Mouse (Mus musculus) spleen, postnatal 10 days (tissue): ENCODE measurements at regions not wholly inside any gene's neighbourhood (a gene's known extent, or its start where the extent isn't known, plus 50 kb on each side); places are given as distances from the start of the nearest gene placed in this dataset.
"Not testable (repeated sequence)": the region's sequence is repeated elsewhere in the genome, so short reads cannot be mapped to it uniquely, and the experiment has no call there.

Experiments
- DNase-seq, 2 experiments: peaks; one replicate each; pipeline ENCODE4 v3.0.0; 2021 to 2022; ENCODE audit warnings: low spot score in 2 of 2

DNA sequence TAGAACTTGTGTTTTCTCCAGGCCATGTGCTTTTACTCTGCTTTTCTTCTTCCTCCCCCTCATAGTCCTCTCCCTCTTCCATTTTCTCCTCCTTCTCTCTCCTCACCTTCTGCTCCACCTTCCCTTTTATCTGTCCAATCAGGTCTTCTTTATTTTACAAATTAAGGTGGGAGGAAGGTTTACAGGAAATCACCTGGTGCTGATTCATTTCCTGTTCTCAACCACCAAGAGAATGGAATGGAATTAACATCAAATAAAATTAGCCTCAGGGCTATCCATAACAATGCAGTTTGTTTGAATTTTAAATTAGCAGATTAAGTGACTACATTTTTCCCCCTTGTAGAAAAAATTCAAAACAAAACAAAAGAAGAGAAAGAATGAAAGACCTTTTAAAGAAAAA lies 414.3 kb upstream of the Slc39a10 start:
- no peak for DNase-seq

DNA sequence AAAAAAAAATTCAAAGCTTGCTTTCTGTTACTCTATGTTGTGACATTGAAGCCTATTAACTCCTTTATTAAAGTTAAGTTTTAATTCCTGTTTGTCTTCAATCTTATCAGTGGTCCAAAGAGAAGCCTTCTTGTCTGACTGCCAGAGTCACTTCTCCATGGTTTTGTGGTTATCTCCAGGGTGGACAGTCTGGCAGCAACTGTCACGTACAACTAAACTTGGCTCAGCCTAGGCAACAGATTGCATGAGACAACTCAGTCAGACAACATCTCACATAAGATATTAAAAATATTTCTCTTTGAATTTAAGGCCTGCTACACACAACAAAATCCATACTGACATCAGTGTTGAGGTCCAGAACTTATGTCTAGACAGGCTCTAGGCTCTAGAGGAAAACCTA lies 406.7 kb upstream of the Slc39a10 start:
- no peak for DNase-seq

DNA sequence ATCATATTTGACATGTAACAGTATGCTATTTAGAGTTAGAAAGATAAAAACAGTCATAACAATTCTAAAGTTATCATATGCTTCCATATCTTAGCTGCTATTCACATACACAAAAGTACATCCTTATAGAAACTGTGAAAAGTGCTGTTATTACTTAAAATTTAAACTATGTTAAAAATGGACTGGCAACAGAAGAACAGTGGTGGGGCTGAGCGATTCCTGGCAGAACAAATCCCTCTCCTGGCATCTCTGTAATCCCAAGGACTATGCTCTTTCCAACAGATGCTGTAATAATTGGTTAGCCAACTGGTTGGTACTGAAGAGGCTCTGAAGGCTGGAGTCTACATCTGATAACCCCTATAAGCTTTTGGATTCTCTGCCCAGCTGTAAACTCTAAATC lies 393.0 kb upstream of the Slc39a10 start:
- DNase-seq: no peak

GRCm38 (mm10) chr1:47278321-47279020 lies 385.8 kb upstream of the Slc39a10 start:
- DNase-seq: no peak

- no peak for DNase-seq
These were observed 385.2 kb upstream of the Slc39a10 start for GRCm38 (mm10) chr1:47277839-47278238.

DNA sequence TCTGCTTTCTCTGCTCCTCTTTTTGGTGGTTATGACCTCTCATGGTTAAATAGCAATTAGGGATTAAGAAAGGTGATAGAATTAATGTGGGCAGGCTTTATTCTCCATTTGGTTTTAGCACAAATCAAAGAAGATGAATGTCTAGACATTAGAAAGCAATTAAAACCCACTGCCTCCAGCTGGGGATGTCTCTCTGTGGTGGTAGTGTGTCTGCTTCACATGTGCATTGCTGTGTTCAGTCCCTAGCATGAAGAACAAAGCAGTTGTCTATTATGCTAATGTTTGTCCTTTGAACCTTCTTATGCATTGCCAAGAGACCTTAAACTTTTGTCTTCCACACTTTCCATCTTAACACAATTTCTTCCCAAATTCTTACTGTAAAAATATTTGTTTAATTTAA lies 379.5 kb upstream of the Slc39a10 start:
- DNase-seq: no peak

DNA sequence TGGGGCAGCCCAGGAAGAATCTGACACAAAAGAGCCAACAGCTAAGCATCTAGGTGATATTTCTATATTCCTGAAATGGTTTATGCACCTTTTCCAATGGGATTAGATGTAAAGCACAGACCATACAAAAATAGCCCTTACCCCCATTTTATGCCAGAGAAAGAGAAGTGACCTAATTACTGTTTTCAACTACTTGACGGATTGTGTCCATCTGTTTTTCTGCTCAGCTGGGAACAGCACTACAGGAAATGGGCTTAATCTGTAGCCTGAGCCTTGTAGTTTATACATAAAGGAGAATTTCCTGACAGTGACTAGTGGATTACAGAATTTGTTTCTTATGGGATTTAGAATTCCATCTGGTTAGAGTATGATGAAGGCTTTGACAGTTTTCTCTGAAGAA lies 371.0 kb upstream of the Slc39a10 start:
- no peak for DNase-seq

DNA sequence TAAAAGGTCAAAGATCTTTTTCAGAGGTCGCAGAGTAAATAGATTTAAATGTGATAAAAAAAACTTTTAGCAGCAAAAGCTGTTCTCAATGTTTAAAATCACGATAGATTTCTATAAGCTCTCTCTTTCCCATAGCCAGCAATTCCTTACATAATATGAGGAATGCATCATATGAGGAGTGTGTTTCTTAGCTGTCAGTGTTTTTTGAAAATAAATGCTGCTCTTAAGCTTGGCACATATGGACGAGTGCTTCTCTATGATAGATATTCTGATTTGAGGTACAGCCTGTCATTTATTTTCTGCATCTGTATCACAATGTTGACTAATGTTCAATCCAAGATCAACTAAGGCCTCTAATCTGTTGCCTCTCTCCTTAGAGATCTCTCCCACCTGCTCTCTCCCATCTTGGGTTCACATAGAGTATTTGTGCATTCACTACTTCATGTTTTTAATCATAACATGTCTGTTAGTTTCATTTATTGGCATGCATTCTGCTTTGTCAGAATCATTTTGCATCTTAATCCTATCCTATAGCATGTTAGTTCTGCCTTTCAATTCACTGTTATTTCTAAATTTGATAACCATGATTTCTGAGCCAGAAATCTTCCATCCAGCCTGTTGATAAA lies 369.0 kb upstream of the Slc39a10 start:
- DNase-seq: no peak

- not testable (repeated sequence) for DNase-seq
These were observed 358.1 kb upstream of the Slc39a10 start for GRCm38 (mm10) chr1:47250706-47251105.

- DNase-seq: no peak
These were observed 324.4 kb upstream of the Slc39a10 start for GRCm38 (mm10) chr1:47217088-47217487.

- DNase-seq: no peak
These were observed 323.9 kb upstream of the Slc39a10 start for GRCm38 (mm10) chr1:47216419-47217002.

GRCm38 (mm10) chr1:47213476-47213875 lies 320.8 kb upstream of the Slc39a10 start:
- DNase-seq: no peak

DNA sequence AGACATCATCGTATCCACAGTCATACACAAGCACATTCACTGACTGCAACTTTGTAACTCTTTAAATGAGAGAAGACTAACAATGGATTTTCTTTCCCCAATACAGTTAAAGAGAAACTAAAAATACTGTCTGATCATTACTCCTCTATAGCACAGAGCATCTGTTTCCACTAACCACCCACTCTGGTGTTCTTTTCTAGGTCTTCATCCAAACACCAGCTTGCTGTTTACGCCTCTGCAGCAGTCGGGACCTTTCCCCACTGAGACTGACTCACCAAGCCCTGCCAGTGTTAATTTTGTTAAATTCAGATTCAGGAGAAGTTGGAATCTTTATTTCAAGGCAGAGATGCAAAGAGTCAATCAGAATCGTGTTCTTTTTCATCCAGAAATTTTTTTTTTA lies 300.3 kb upstream of the Slc39a10 start:
- no peak for DNase-seq

DNA sequence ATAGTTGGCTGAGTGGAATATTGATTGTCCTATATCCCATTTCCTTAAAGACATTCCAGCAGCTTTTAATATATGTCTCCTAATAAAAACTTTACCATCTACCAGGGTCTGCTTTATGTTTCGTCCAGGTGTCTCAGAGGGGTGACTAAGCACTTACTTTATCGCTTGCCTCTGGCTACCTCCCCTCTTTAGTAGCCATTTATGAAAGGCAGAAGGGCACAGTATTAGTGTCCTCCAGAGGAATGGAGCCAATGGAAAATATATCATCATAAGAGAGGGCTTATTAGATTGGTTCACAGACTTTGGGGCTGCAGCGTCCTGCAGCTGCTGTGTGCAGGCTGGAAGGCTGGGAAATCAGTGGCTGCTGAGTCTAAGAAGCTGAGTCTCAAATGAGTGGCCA lies 271.8 kb upstream of the Slc39a10 start:
- no peak for DNase-seq

DNA sequence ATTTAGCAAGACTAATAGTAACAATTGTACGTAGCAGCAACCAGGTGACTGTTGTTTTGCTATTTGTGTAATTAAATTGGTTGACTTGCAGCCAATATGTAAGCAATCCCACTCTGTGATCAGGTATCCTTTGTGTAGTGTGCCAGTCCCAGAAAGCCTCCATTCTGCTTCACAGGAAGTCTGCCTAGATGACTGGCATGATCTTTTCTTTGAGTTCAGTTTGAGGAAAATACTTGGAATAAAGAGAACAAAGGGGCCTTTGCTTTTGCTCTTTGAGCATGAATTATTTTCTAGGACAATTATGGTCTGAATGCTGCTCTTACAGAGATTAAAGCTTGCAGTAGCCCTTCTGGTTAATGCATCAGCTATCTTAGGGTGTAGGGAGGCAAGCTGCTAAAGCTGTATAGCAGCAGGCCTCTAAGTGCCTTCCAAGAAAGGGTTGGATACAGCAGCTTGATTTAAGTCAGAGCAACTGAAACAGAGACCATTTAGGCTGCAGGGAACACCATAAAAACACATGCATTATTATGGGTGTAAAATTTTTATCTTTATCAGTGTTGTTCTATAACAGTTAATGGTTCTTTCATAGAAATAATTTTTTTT lies 271.3 kb upstream of the Slc39a10 start:
- no peak for DNase-seq

DNA sequence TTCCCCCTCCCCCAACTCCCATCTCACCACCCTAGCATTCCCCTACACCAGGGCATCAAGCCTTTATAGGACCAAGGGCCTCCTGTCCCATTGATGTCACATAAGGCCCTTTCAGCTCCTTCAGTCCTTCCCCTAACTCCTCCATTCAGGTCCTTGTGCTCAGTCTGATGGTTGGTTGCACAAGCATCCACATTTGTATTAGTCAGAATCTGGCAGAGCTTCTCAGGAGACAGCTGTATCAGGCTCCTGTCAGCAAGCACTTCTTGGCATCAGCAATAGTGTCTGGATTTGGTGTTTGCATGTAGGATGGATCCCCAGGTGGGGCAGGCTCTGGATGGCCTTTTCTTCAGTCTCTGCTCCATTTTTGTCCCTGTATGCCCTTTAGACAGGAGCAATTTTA lies 237.4 kb upstream of the Slc39a10 start:
- DNase-seq: not testable (repeated sequence)

DNA sequence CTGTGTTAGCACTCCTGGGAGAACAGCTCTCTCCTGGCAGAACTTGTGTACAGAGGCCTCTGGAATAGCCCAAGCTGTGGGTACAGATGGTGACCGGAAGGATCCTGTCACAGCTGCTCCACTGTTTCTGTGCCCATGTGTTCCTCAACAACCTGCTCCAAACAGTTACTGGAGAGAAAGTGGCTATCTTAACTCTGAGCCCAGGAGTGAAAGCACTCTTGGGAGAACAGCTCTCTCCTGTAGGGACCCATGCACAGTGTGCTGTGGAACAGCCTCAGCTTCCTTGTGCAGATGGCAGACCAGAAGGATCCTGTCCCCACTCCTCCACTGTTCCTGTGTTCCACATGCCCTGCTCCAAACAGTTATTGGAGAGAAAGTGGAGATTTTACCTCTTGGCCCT lies 227.0 kb upstream of the Slc39a10 start:
- DNase-seq: no peak

DNA sequence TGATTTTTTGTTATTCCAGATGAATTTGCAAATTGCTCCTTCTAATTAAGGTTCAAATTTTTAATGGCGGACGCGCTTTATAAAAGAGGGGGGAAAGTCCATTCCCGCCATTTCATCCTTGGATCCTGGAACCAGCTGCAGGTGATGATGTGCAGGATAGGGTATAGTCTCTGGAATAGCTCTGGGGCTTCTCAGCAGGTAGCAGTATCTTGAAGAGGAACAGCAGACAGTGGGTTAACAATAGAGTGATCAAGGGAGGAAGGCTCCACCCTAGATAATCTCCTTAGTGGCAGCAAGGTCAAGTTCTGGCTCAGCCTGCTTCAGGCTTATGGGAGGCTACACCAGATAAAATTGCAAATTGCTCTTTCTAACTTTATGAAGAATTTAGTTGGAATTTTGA lies 224.0 kb upstream of the Slc39a10 start:
- not testable (repeated sequence) for DNase-seq

DNA sequence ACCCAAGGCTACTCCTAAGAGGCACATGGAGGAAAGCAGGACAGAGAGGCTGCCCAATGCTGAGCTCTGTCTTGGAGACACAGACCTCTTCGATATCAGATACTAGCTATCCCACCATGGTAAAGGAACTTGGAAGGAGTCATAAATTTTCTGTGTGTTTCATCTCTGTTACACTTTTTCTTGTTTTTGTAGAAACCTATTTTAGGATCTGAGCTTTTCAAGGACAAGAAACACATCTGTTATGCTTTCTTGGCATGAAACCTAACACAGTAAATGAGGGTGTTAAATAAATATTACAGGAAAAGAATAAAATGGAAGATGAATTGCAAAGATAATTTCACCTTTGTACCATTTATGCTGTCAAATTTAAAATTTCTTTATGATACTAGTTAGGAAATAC lies 219.8 kb upstream of the Slc39a10 start:
- no peak for DNase-seq

DNA sequence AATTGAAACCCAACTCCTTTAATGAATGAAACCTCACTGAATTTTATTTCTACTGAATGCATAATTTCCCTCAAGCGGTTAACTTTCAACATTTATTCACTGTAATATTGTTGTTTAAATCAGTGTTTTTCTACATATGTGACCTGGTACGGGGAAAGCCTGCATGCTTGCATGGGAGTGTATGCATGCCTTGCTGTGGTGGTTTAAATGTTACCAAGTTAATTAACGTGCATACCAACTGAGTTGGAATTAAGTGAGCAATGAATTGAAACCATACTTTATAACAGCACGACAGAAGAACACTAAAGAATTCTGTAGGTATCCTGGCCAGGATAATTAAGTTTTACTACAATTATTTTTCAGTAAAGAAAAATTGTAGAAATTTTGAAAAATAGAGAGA lies 211.4 kb upstream of the Slc39a10 start:
- no peak for DNase-seq

DNA sequence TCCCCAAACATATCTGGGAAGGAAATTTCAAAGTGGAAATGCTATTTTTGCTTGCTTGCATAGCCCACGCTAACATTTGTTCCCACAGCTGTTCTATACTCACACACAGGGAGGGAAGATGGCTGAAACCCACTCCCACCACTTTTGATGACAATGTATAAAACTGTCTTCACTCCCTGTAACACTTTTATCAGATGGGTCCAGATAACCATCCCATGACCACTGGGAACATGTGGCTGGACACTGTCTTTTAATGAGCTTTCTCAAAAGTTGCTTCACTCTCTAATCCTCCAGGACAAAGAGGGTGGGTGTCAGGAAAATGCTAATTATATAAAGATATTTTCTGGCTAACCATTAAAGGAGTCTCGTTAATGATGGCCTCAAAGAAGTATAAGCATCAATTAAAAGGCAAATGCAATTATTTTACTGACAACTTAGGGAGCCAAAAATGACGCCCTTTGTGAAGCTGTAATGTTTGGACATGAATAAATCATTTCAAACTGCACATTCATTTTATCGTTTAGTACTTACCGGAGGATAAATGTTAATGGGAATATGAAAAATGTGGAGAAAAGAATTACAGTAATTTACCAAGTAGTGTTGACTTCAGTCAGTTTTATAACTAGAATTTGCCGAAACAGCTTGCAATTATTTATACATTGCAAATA lies 210.8 kb upstream of the Slc39a10 start:
- DNase-seq: no peak
